Mouse (Mus musculus) kidney, adult 18-20 months (tissue): ENCODE results near the gene Erf.
"Not testable (repeated sequence)": the region's sequence is repeated elsewhere in the genome, so short reads cannot be mapped to it uniquely, and the experiment has no call there.

Source experiments
- DNase-seq: peaks from one replicate; pipeline ENCODE4 v3.0.0; 2021

Gene Erf

DNA sequence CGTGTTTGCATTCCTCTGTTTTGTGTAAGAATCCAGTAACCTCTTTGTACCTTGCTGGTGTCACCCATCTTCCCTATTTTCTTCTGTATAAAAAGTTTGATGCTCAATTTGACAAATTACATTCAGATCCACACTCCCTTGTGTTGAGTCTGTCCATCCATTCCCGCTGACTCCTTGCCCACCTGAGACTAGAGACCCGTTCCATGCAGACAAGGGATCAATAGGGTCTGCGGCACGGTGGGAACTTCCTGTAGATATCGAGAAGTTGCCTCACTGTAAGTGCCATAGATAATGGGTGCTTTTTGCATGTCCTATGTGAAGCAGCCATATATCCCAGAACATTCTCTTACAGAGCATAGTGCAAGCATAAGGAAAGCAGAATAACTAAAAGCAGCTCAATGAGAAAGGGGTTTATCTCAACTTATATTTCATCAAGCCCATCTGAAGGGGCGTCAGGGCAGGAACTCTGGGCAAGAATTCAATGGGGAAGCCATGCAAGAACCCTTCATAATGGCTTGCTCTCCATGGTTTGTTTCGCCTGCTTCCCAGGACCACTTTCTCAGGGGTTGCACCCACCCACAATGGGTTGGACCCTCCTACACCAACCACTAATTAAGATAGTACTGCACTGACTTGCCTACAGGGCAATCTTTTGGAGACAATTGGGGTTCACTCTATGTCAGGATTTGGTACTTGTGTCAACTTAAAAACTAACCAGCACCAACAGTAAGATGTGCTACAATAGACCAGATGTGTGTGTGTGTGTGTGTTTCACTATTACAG lies 15.8 kb upstream of the Erf start:
- DNase-seq = no peak

DNA sequence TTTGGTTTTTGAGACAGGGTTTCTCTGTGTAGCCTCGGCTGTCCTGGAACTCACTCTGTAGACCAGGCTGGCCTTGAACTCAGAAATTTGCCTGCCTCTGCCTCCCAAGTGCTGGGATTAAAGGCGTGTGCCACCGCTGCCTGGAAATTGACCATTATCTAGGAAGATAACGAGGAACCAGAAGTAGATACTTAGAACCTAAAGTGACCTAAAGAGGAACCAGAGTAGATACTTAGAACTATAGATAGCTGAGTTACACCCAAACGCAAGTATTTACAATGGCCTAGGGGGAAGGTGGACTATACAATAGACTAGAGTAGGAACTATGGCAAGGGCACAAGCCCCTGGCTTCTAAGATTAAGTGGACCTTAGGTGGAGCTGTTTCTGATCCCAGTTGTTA lies 15.2 kb upstream of the Erf start:
- DNase-seq = not testable (repeated sequence)

DNA sequence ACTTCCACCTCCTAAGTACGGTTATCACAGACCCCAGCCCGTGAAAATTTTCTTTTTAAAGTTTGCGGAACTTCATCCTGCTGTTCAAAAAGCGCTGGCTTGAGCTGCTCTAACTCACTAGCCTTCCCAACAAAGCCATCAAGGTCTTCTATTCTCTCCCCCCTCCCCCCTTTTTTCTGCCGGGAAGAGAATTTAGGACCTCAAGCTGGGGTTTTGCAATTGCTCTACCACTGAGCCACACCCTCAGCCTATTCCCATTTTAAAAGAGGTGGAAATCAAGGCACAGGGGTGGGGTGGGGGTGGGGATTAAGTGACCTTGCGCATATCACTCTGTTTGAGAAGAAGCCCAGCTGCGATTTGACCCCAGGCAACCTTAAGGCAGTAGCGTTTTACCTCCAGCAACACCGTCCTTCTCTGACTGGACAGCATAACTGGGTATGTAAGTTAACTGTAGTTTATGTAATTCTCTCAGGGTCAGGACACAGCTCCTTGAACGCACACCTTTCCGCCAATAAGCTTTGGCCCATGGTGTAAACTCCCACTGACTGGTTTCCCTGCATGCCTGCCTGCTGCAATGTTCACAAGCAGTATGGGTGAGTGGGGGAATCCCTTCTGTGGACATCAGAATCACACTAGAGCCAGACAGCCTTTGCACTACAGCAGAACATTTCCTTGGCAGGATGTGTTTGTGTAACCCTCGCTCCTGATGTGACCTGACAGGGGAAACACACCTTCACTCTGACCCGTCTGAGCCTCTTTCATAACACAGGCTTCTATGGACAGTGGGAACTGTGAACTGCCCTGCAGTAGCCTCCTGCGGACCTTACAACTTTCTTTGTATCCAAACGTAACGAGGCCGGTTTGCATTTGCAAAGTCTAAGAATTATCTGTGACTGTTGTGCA lies 13.7 kb upstream of the Erf start:
- no peak for DNase-seq

DNA sequence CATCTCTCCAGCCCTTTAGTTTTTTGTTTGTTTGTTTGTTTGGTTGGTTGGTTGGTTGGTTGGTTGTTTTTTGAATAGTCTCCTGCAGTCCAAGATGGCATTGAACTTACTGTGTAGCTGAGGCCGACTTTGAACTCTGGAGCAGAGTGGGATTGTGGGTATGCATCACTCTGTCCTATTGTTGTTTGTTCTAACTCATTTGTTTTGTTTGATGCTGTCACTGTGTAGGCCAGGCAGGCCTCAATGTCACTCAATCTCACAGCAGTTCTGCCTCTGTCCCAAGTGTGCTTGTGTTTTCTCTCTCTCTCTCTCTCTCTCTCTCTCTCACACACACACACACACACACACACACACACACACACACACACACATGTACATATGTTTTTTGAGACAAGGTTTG lies 11.3 kb upstream of the Erf start:
- DNase-seq = no peak

DNA sequence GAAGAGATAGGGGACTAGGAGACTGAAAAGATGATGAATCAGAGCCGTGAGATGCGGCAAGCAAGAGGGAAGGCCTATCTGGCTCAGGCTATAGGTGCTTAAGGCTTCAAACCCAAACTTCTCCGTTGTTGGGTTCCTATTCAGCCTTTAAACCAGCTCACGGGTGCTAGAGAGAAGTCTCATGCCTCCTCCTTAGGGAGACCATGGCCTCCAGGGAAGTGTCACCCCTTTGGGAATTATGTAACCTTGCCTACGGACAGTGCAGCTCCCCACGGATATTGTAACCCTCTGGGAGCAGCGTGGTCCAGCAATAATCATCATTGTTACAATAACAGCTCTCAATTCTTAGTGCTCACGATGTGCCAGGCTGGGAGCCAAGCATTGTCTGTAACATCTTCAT lies 1.3 kb upstream of the Erf start:
- DNase-seq = no peak

DNA sequence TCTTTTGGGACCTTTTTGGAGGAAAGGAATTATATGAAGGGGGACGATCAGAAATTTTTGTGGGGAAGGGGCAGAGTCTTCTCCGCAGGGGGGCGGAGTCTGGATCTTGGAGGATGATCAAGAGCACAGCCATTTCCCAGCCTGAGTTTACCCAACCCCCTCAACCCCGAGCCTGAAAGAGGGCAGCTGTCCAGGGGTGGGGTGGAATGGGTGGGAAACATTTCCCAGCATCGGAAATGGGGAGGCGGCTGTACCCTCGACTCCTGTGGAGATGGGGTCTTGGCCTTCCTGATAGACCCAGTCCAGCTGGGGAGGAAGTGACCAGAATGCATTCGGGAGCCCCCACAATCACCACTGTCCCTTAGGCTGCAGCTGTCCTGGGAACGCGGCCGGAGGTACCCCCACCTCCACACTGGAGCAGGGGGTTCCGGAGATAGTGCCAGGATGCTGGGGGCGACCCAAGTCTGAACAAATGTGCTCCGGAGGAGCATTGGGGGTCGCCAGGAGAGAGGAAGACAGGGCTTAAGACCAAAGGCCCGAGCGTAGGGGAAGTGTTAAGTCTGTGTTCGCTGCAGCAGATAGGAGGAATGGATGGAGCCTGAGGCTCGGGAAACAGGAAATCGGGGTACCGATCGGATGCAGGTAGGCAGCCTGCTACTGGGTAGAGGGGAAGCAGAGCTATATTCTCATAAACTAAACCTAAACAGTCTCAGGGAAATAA lies 670 bp upstream of the Erf start:
- DNase-seq = peak; percentile 52

DNA sequence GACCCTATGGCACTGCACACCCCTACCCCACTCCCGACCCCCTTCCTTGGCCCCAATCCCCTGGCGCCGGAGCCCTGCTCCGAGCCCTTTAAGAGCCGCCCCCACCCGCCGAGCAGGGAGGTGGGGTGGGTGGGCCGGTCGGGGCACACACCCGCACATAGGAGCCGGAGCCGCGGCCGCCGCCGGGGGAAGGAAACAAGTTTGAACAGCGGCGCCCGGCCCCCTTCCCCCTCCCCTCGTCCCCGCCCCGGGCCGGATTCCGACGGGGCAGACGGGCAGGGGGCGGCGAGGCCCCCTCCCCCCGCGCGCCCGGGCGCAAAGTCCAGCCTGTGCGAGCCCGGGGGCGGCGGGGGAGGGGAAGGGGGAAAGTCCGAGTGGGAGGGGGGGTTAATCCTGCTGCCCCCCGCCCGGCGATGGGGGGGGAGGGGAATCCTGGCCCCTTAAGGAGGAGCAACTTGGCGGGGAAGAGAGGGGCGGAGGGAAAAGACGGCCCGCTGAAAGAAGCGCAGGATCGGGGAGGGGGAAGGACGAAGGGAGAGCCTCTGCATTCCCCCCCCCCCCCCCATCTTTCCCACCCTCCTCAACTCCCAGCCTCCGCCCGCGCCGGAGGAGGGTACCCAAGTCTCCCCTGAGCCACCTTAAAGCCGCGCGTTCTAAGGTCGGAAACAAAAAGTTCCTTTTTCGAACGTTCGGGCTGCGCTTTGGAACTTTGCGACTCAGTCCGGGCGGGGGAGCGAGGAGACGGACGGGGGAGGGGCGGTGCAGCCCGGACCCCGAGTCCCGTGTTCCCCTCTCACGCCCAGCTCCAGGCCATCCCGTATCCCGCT lies 1.0 kb downstream of the Erf start:
- peak; percentile 83 for DNase-seq

DNA sequence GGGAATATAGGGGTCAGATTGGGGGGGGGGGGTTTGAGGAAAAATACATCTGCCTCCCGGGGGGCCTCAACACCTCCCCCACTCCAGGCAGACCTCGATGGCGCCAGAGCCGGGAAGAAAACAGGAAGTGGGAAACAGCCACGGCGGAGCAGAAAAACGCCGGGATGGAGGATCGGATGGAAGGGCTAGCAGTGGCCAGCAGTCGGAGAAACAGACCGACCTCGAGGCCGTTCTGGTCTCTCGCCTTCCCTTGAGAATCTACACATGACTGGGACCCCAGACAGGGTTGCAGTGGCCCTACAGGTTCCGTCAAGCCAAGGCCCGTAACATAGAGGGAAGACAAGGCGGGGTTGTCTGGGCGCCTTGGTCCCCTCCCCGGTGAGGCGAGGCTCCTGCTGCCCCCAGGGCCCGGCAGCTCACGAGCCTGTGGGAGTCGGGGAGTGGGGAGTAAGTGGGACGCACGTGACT lies 1.7 kb downstream of the Erf start:
- DNase-seq = no peak

DNA sequence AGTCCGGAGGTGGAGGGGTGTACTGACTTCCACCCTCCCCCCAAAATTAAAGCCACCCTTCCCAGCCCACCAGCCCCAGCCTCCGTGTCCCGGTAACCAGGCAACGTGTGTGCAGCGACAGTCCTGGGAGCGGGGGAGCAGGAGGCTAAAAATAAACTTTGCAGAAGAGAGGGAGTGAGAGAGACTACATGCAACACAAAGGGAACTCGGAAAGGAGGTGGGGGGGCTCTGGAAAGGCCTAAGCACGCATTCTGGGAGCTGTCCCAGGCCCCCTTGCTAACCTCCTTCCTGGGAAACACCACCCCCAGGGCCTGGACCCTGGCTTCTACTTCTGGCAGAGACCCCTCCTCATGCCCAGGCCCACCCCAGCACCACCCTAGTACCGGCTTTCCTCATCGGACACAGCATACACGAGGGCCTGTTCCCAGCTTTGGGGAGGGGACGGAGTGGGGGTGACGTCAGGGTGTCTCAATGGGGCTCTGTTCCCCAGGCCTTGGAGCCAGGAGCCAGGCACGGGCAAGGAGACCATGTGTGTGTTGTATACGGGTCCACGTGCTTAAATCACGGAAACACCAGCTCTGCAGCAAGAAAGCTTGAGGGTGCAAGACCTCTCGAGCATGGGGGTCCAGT lies 2.4 kb downstream of the Erf start:
- DNase-seq = no peak

DNA sequence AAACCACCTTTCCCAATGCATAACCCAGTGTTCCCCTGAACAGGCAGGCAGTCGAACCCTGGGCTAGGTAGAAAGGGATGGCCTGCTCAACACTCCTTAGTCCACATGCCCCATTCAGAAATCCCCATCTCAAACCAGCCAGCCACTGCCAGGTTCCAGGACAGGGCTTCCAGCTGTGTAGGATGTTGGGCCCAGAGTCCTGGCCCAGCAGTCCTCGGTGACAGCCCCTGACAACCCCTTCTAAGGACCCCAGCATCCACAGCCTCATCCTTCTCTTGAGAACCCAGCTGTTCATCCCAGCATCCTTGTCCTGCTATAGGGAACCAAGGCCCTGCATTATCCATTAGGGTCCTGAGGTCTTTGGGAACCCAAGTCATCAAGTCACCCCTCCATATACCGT lies 3.1 kb downstream of the Erf start:
- no peak for DNase-seq

DNA sequence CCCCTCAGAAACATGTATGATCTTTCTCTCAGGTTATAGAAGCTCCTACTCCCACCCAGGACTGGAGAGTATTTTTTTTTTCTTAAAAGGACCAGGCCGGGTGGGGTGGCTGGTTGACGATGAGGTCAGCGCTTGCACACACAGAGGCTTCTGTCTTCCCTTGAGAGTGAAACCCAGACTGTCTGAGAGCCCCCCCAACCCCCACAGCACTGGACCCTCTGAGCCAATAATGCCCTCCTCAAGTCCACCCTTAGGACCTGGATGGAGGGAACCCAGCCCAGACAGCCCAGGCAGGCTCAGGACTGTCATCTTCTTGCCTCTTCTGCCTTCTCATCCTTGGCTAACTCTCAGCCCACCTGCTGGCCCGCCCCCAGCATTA lies 3.8 kb downstream of the Erf start:
- no peak for DNase-seq

DNA sequence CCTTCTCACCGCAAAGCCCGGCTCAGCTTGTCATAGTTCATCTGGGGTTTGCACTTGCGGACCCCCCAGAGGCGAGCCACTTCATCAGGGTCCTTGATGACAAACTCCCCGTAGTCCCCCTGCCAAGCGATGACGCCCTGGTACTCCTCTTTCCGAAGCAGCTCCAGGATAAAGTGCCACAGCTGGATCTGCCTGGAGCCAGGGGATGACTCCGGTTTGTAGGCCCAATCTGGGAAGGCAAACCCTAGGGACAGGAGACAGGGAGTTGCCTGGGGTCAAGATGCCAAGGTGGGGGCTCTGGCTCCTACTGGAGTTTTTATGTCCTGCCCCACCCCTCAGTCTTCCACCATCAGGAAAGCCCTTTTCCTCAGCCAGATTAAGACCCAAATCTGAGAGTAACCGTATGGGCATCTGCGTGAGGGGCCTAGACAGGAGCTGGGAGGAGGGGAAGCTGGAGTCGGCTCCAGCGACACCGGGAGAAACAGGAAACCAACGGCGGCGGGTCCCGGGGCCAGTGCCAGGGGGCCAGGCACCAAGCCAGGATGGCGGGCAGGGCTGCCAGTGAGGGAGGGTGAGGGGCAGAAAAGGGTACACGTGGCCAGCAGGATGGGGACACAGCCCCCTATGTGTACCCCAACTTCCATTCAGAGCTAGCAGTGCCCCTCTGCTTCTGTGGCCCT lies 4.3 kb downstream of the Erf start:
- DNase-seq = peak; percentile 68

DNA sequence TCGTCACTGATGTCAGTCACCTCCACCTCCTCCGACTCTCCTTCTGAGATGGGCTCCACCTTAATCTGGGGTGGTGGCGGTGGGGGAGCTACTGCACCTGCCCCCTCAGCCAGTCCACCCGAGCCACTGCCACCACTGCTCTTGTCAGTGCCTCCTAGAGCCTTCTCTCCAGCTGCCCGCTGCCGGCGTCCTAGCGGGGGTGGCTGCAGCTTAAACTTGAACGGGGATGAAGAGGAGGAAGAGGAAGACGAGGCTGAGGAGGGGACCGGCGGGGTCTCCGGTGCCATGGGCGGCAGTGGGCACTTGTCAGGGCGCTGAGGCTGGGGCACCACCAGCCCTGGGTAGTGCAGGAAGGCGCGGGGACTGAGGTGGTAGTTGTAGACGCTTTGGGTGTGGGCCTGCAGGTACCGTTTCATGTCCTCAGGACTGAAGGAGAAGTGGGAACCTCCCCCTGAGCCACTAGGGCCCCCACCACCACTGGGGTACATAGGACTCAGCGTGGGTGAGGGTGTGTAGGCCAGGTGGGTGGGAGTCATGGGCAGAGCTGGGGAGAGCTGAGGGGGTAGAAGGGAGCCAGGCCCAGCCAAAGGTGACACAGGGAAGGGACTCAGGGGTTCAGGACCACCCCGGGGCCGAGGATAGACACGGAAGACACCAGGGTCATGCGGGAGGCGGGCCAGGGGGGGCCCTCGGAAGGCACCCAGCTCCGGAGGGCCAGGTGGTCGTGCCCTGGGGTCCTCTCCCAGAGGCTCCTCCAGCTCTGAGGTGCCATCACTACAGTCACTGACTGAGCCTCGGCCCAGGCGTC lies 5.8 kb downstream of the Erf start:
- DNase-seq = no peak

DNA sequence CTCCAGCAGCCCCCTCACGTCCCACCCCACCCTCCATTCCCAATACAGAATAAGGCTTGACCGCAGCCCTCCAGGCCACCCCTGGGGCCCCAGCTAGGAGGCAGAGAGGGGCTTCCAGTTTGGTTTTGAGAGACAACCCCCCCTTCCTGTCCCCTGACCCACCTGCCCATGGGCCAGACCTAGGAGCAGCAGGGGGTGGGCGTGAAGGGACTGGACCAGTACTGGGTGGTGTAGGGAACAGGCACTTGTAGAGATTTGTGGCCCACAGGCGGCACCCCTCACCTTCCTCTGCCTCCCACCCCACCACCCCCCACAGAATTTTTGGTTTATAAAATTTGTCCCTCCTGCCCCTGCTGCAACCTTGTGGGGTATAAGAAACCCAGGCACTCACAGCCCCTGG lies 7.2 kb downstream of the Erf start:
- DNase-seq = no peak

DNA sequence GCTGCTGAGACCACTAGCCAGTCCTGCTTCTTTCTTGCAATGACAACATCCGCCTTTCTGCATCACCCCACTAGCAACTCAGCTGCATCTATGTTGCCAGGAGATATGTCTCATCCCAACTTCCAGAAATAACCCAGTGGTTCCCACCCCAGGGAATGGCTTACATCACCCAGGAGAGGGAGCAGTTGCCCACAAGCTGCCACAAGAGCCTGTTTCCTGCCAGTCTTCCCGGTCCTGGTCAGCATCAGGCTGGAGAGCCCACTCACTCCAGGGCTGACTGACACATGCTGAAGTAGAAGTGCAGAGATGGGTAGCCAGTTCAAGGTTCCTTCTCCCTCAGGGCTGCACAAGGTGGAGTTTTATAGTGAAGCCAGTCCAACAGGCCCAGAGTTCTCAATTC lies 9.5 kb downstream of the Erf start:
- peak; percentile 56 for DNase-seq

DNA sequence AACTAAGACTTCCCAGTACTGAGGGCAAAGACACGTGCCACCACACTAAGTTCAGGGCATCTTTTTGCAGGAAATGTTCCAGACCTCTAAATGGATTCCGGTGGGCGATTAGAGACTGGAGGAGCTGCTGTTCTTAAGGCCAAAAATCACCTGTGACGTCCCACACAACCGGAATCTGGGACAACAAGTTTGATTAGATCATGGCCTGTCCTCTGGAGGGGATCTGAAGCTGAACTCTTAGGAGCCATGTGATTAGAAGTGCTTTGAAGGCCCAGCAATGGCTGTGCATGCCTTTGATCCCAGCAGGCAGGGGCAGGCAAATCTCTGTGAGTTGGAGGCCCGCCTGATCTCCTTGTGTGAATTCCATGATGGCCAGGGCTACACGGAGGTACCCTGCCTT lies 9.9 kb downstream of the Erf start:
- no peak for DNase-seq

DNA sequence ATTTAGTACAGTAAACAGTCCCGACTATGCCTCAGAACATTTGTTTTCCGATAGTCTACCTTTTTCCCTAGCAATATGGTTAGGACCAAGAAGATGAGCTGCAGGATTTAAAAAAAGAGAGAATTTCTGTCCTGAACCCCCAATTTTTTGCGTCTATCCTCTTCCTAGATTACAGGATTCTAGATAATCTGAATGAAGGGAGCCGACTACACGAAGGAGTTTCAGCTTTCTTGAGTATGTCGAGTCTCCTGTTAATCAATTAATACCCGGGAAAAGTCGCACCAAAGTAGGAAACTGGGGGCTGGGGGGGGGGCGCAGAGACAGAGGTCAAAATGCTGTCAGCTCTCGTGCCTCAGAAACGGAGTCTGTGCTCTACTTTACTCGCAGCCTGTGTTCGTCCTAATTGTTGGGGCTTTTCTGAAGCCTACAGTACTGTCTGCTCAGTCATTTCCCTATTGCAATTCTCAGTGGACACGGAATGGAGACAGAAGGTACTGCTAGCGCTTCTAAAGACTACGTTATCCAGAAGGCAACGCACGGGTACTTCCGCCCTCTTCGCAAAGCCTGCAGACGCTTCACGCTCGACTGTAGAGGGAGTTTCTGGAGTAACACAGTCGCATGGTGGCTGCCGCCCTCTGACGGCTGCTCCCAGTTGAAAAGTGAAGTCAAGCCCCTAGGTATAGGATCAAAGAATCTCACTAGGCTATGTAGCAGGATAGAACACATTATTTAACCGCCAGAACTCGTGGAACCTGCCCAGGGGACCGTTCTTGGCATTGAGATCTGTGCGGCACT lies 11.5 kb downstream of the Erf start:
- DNase-seq = peak; percentile 83

DNA sequence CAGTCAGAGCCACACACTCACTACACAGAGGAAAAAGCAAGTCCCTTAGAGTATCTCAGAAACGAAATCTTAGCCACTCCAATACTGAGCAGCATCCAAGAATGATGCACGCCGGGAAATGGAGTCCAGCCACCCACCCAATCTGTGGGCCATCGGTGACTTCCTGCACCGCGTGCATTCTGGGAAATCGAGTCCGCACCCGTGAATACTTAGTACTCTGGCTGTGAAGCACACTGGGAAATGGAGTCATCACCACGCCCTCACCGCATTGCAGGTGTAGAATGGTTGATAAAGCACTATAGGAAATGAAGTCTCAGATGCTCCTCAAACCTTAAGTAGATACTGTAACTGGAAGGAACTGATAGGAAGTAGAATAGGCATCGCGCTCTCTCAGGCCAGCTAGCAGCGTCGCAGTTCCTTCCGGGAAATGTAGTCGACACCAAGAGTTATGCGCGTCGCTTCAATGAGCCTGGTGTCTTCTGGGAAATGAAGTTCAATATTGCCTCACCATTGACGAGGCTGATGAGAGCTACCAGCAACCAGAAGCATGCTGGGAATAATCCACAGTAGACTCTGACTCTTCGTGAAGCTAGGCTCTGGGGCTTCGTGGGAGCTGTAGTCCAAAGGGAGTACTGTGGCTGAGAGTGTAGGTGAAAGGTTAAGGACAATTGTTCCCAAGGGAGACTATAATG lies 12.4 kb downstream of the Erf start:
- DNase-seq = peak; percentile 96
